8 mouse cellular contexts compared by ENCODE assay signal in genomic region chr16:52452862-52453715, GRCm38 (mm10). TPM values are rescaled to one million over a fixed set of nuclear protein-coding genes. Genes with fewer than 3 reads are reported as not detected.
A peak's percentile ranks its signal among the peaks of the same experiment; 100 is the strongest.
DNase-seq lines count a peak whose midpoint lies in the region; ATAC-seq and TF ChIP-seq lines count a peak whose summit lies in the region.

No protein-coding gene starts in this region.

- WGBS in forebrain, embryonic 13.5 days: under 1% methylated on average over 43 of the region's 55 CpGs
- under 1% methylated on average over 36 of the region's 55 CpGs for WGBS in heart, postnatal 0 days
- WGBS in liver, embryonic 15.5 days (ENCODE audit: insufficient replicate concordance): under 1% methylated on average over 49 of the region's 55 CpGs
- under 1% methylated on average over 49 of the region's 55 CpGs for WGBS in neural tube, embryonic 11.5 days
- under 1% methylated on average over 53 of the region's 55 CpGs for WGBS in stomach, embryonic 16.5 days

- no peak for TF ChIP-seq EP300 in heart, postnatal 0 days (IDR thresholded peaks at IDR 0.05; ENCODE audit: low read depth)

- H3K36me3 ChIP-seq in forebrain, embryonic 13.5 days (ENCODE audit: poor library complexity, severe bottlenecking): no peaks in the 10 kb centered on the region
- H3K36me3 ChIP-seq in heart, postnatal 0 days (replicated peaks; ENCODE audit: control insufficient read depth, insufficient read depth, low read length): no peaks in the 10 kb centered on the region
- H3K36me3 ChIP-seq in liver, embryonic 15.5 days (replicated peaks): no peaks in the 10 kb centered on the region
- no peaks in the 10 kb centered on the region for H3K36me3 ChIP-seq in neural tube, embryonic 11.5 days (ENCODE audit: control insufficient read depth, insufficient read depth, low read length)
- H3K36me3 ChIP-seq in stomach, embryonic 16.5 days (ENCODE audit: control insufficient read depth, insufficient read depth, low read length): no peaks in the 10 kb centered on the region

- ATAC-seq in forebrain, embryonic 13.5 days: peak; percentile 97
- peak; percentile 99 for ATAC-seq in heart, postnatal 0 days (ENCODE audit: insufficient read depth, low read depth)
- peak; percentile 89 for ATAC-seq in liver, embryonic 15.5 days (ENCODE audit: insufficient read depth)
- ATAC-seq in neural tube, embryonic 11.5 days (ENCODE audit: insufficient read depth, low FRiP score, low TSS enrichment): peak; percentile 98
- peak; percentile 97 for ATAC-seq in stomach, embryonic 16.5 days (ENCODE audit: insufficient read depth, low FRiP score)

- H3K27ac ChIP-seq in forebrain, embryonic 13.5 days: peak overlapping the region; percentile 45; the same call in 1 of the 2 replicates
- peak overlapping the region; percentile 22; the same call in 1 of the 2 replicates for H3K27ac ChIP-seq in heart, postnatal 0 days (ENCODE audit: low read depth)
- H3K27ac ChIP-seq in liver, embryonic 15.5 days (replicated peaks): peak overlapping the region; percentile 38; the same call in 1 of the 2 replicates
- H3K27ac ChIP-seq in neural tube, embryonic 11.5 days (ENCODE audit: low read depth, low read length): no peak overlapping the region
- H3K27ac ChIP-seq in stomach, embryonic 16.5 days (ENCODE audit: low read length): peak overlapping the region; percentile 85

- H3K4me1 ChIP-seq in forebrain, embryonic 13.5 days: peaks cover 38% of the 10 kb centered on the region
- H3K4me1 ChIP-seq in heart, postnatal 0 days (ENCODE audit: control insufficient read depth, insufficient read depth): no peaks in the 10 kb centered on the region
- peaks cover 4% of the 10 kb centered on the region; the same call in 1 of the 2 replicates for H3K4me1 ChIP-seq in liver, embryonic 15.5 days (replicated peaks)
- H3K4me1 ChIP-seq in neural tube, embryonic 11.5 days (ENCODE audit: control insufficient read depth, insufficient read depth, low read length): peaks cover 6% of the 10 kb centered on the region; the same call in 1 of the 2 replicates
- H3K4me1 ChIP-seq in stomach, embryonic 16.5 days (ENCODE audit: control insufficient read depth, insufficient read depth, low read length): no peaks in the 10 kb centered on the region; the same call in 1 of the 2 replicates

- H3K4me3 ChIP-seq in forebrain, embryonic 13.5 days: peak overlapping the region; percentile 55
- peak overlapping the region; percentile 60 for H3K4me3 ChIP-seq in heart, postnatal 0 days (ENCODE audit: low read depth, low read length)
- H3K4me3 ChIP-seq in liver, embryonic 15.5 days (replicated peaks): peak overlapping the region; percentile 59
- H3K4me3 ChIP-seq in neural tube, embryonic 11.5 days (ENCODE audit: low read depth, low read length): peak overlapping the region; percentile 52
- H3K4me3 ChIP-seq in stomach, embryonic 16.5 days (replicated peaks; ENCODE audit: low read length): peak overlapping the region; percentile 90

- H3K4me2 ChIP-seq in forebrain, embryonic 13.5 days: peak overlapping the region; percentile 82
- peak overlapping the region; percentile 89 for H3K4me2 ChIP-seq in heart, postnatal 0 days (ENCODE audit: low read depth, low read length)
- peak overlapping the region; percentile 63 for H3K4me2 ChIP-seq in liver, embryonic 15.5 days
- H3K4me2 ChIP-seq in neural tube, embryonic 11.5 days (ENCODE audit: low read depth): peak overlapping the region; percentile 60
- H3K4me2 ChIP-seq in stomach, embryonic 16.5 days (ENCODE audit: low read depth, low read length): peak overlapping the region; percentile 94

- DNase-seq in CD8-positive naive resting alpha-beta T cell, adult 2 months (ENCODE audit: low read depth in 2 of 2, low spot score in 2 of 2): peak; percentile 81 to 89
- peak; percentile 91 for DNase-seq in cerebellum, adult 11 months
- peak; percentile 97 for DNase-seq in heart, postnatal 0 days (ENCODE audit: low spot score)
- peak; percentile 98 to 99 for DNase-seq in kidney, postnatal 4 days
- DNase-seq in neural tube, embryonic 11.5 days (ENCODE audit: low spot score): peak; percentile 99

- H3K27me3 ChIP-seq in forebrain, embryonic 13.5 days: no peaks in the 10 kb centered on the region
- no peaks in the 10 kb centered on the region for H3K27me3 ChIP-seq in heart, postnatal 0 days (ENCODE audit: control insufficient read depth, insufficient read depth, low read length)
- H3K27me3 ChIP-seq in liver, embryonic 15.5 days: peaks cover 50% of the 10 kb centered on the region
- H3K27me3 ChIP-seq in neural tube, embryonic 11.5 days (ENCODE audit: control insufficient read depth, insufficient read depth, low read length): peaks cover 9% of the 10 kb centered on the region; the same call in 1 of the 2 replicates
- H3K27me3 ChIP-seq in stomach, embryonic 16.5 days (ENCODE audit: control insufficient read depth, insufficient read depth, low read length): no peaks in the 10 kb centered on the region

- H3K9ac ChIP-seq in forebrain, embryonic 13.5 days: peak overlapping the region; percentile 66
- H3K9ac ChIP-seq in heart, postnatal 0 days (replicated peaks; ENCODE audit: low read depth, low read length): peak overlapping the region; percentile 21
- H3K9ac ChIP-seq in liver, embryonic 15.5 days: peak overlapping the region; percentile 35; the same call in 1 of the 2 replicates
- H3K9ac ChIP-seq in neural tube, embryonic 11.5 days (ENCODE audit: low read length): peak overlapping the region; percentile 38; the same call in 1 of the 2 replicates
- peak overlapping the region; percentile 74 for H3K9ac ChIP-seq in stomach, embryonic 16.5 days (ENCODE audit: low read length)

- peak; percentile 99 for TF ChIP-seq CTCF in heart, postnatal 0 days (IDR thresholded peaks at IDR 0.05; ENCODE audit: low read depth)

- no peaks in the 10 kb centered on the region for H3K9me3 ChIP-seq in forebrain, embryonic 13.5 days (replicated peaks)
- no peaks in the 10 kb centered on the region for H3K9me3 ChIP-seq in heart, postnatal 0 days (replicated peaks; ENCODE audit: control insufficient read depth, low read length)
- H3K9me3 ChIP-seq in liver, embryonic 15.5 days (replicated peaks): no peaks in the 10 kb centered on the region
- H3K9me3 ChIP-seq in neural tube, embryonic 11.5 days (ENCODE audit: control insufficient read depth, low read length): no peaks in the 10 kb centered on the region
- H3K9me3 ChIP-seq in stomach, embryonic 16.5 days (replicated peaks; ENCODE audit: control insufficient read depth, low read length): no peaks in the 10 kb centered on the region

RNA-seq across cellular contexts. Expression of gene Alcam, which starts 0.8 kb away (rescaled TPM):
- polyA plus RNA-seq in forebrain, embryonic 13.5 days (2015; fragmentation: Nextera tagmentation; extraction: Ambion mirVana): 15.2 and 16.1 TPM in 2 replicates
- total RNA-seq in heart, postnatal 0 days (2014; rRNA removed; ENCODE audit: low replicate concordance): 11.5 and 20.3 TPM in 2 replicates
- 2.1 and 2.3 TPM in 2 replicates for polyA plus RNA-seq in heart, postnatal 0 days (2015; fragmentation: Nextera tagmentation; extraction: Ambion mirVana)
- 6.5 and 6.8 TPM in 2 replicates for polyA plus RNA-seq in liver, embryonic 15.5 days (2015; fragmentation: Nextera tagmentation; extraction: Ambion mirVana)
- polyA plus RNA-seq in neural tube, embryonic 11.5 days (2014; fragmentation: Nextera tagmentation; extraction: Ambion mirVana): 26.2 and 29.4 TPM in 2 replicates
- polyA plus RNA-seq in stomach, embryonic 16.5 days (2015; fragmentation: Nextera tagmentation; extraction: Ambion mirVana): 61.2 and 62.5 TPM in 2 replicates

Comparison
In these comparisons a context has a peak if more than half of its experiments do, and no peak if none do; other contexts are left out.
1. H3K9ac ChIP-seq: peak in every context shown above with its lines; median percentile 74 in stomach, embryonic 16.5 days; 66 in forebrain, embryonic 13.5 days; 38 in neural tube, embryonic 11.5 days; 35 in liver, embryonic 15.5 days; 21 in heart, postnatal 0 days.